Mouse (Mus musculus) heart, embryonic 10.5 days (tissue): ENCODE measurements around the gene Suco. TPM values are rescaled to one million over a fixed set of nuclear protein-coding genes. Genes with fewer than 3 reads are reported as not detected.
A peak's percentile ranks its signal among the peaks of the same experiment; 100 is the strongest.

ENCODE experiments used
- DNase-seq: peaks from one replicate; pipeline ENCODE4 v3.0.0-alpha.2; 2017; ENCODE audit warnings: low spot score
- H3K27ac ChIP-seq: fragments of 300-500 bp; sonication (generic); 2 replicates; pipeline ENCODE4 v1.5.1; 2016; ENCODE audit warnings: mild to moderate bottlenecking
- H3K27me3 ChIP-seq: fragments of 300-500 bp; sonication (generic); 2 replicates; pipeline ENCODE4 v1.6.1; 2016; ENCODE audit warnings: mild to moderate bottlenecking; ENCODE audit not compliant: poor library complexity, insufficient read depth, severe bottlenecking
- H3K36me3 ChIP-seq: fragments of 300-500 bp; sonication (generic); 2 replicates; pipeline ENCODE4 v1.6.1; 2016; ENCODE audit warnings: mild to moderate bottlenecking, moderate library complexity
- H3K4me1 ChIP-seq: fragments of 300-500 bp; sonication (generic); 2 replicates; pipeline ENCODE4 v1.6.1; 2016; ENCODE audit warnings: mild to moderate bottlenecking
- H3K4me3 ChIP-seq: fragments of 300-500 bp; sonication (generic); 2 replicates; pipeline ENCODE4 v1.5.1; 2016; ENCODE audit warnings: mild to moderate bottlenecking, moderate library complexity
- H3K9me3 ChIP-seq: fragments of 300-500 bp; sonication (generic); 2 replicates; pipeline ENCODE4 v1.6.1; 2016; ENCODE audit warnings: mild to moderate bottlenecking, moderate library complexity
- WGBS: fragments of 180-500 bp; shearing (Covaris S2); methylation state at CpG from one replicate; pipeline ENCODE4 v1.1.7; 2016; 5-methylcytosine and 5-hydroxymethylcytosine counted together
- polyA plus RNA-seq: library from polyadenylated mRNA; unstranded; fragments of >200 nt; fragmentation: Nextera tagmentation; extraction: Ambion mirVana; gene quantifications from 2 replicates; pipeline ENCODE4 v1.2.1, GENCODE M21; 2016

Suco gene
- polyA plus RNA-seq, 1 experiment from 2014 or later: 23.4 TPM

GRCm38 (mm10) chr1:161877580-161878142 lies 1.2 kb upstream of the Suco start:
- Histone ChIP-seq H3K36me3 (no peaks in the 10 kb centered on the region), H3K27me3 (no peaks in the 10 kb centered on the region), H3K4me3 (peak overlapping the region; percentile 88), H3K4me1 (peaks cover 18% of the 10 kb centered on the region), H3K9me3 (no peaks in the 10 kb centered on the region), H3K27ac (peak overlapping the region; percentile 95)
- WGBS: 18% methylated on average over 5 of the region's 5 CpGs
- no peak for DNase-seq

- Histone ChIP-seq H3K4me3 (peak overlapping the region; percentile 88), H3K36me3 (no peaks in the 10 kb centered on the region), H3K27me3 (no peaks in the 10 kb centered on the region), H3K9me3 (no peaks in the 10 kb centered on the region), H3K4me1 (peaks cover 18% of the 10 kb centered on the region), H3K27ac (peak overlapping the region; percentile 95)
- DNase-seq: peak; percentile 76
- WGBS: under 1% methylated on average over 34 of the region's 34 CpGs
Observed at GRCm38 (mm10) chr1:161875706-161876552, 553 bp downstream of the Suco start.

- Histone ChIP-seq H3K4me1 (peaks cover 10% of the 10 kb centered on the region), H3K9me3 (no peaks in the 10 kb centered on the region), H3K27ac (no peak overlapping the region), H3K27me3 (no peaks in the 10 kb centered on the region), H3K36me3 (no peaks in the 10 kb centered on the region), H3K4me3 (no peak overlapping the region)
- WGBS: 81% methylated on average over 1 of the region's 1 CpGs
- no peak for DNase-seq
Observed at GRCm38 (mm10) chr1:161869422-161869821, 7.1 kb downstream of the Suco start.

- H3K4me1 ChIP-seq: peaks cover 4% of the 10 kb centered on the region
- no peaks in the 10 kb centered on the region for H3K9me3 ChIP-seq
- H3K36me3 ChIP-seq: no peaks in the 10 kb centered on the region
- H3K27me3 ChIP-seq: no peaks in the 10 kb centered on the region
- no peak for DNase-seq
- H3K27ac ChIP-seq: no peak overlapping the region
- no peak overlapping the region for H3K4me3 ChIP-seq
Observed at GRCm38 (mm10) chr1:161868413-161868812, 8.1 kb downstream of the Suco start.

GRCm38 (mm10) chr1:161863742-161864141 lies 12.7 kb downstream of the Suco start:
- WGBS: 63% methylated on average over 2 of the region's 2 CpGs
- H3K27me3 ChIP-seq: no peaks in the 10 kb centered on the region
- no peak for DNase-seq
- H3K36me3 ChIP-seq: no peaks in the 10 kb centered on the region
- no peak overlapping the region for H3K4me3 ChIP-seq
- H3K27ac ChIP-seq: no peak overlapping the region
- no peaks in the 10 kb centered on the region for H3K9me3 ChIP-seq
- peaks cover 4% of the 10 kb centered on the region for H3K4me1 ChIP-seq

GRCm38 (mm10) chr1:161859248-161859647 lies 17.2 kb downstream of the Suco start:
- Histone ChIP-seq H3K27me3 (no peaks in the 10 kb centered on the region), H3K9me3 (no peaks in the 10 kb centered on the region), H3K4me1 (no peaks in the 10 kb centered on the region), H3K4me3 (no peak overlapping the region), H3K36me3 (peaks cover 30% of the 10 kb centered on the region), H3K27ac (no peak overlapping the region)
- WGBS: 90% methylated on average over 2 of the region's 2 CpGs
- no peak for DNase-seq

GRCm38 (mm10) chr1:161826677-161827076 lies 49.8 kb downstream of the Suco start:
- Histone ChIP-seq H3K27ac (no peak overlapping the region), H3K27me3 (no peaks in the 10 kb centered on the region), H3K4me3 (no peak overlapping the region), H3K36me3 (peaks cover 28% of the 10 kb centered on the region), H3K9me3 (no peaks in the 10 kb centered on the region), H3K4me1 (no peaks in the 10 kb centered on the region)
- WGBS: 97% methylated on average over 2 of the region's 2 CpGs
- DNase-seq: no peak

GRCm38 (mm10) chr1:161809428-161809827 lies 67.1 kb downstream of the Suco start:
- Histone ChIP-seq H3K27me3 (no peaks in the 10 kb centered on the region), H3K4me1 (no peaks in the 10 kb centered on the region), H3K9me3 (no peaks in the 10 kb centered on the region), H3K36me3 (no peaks in the 10 kb centered on the region), H3K4me3 (no peak overlapping the region), H3K27ac (no peak overlapping the region)
- DNase-seq: no peak
- 72% methylated on average over 5 of the region's 5 CpGs for WGBS

- H3K27ac ChIP-seq: no peak overlapping the region
- 66% methylated on average over 6 of the region's 6 CpGs for WGBS
- no peak for DNase-seq
- no peaks in the 10 kb centered on the region for H3K9me3 ChIP-seq
- no peak overlapping the region for H3K4me3 ChIP-seq
- H3K27me3 ChIP-seq: no peaks in the 10 kb centered on the region
- no peaks in the 10 kb centered on the region for H3K36me3 ChIP-seq
- no peaks in the 10 kb centered on the region for H3K4me1 ChIP-seq
Observed at GRCm38 (mm10) chr1:161808980-161809379, 67.5 kb downstream of the Suco start.

GRCm38 (mm10) chr1:161804541-161804971 lies 71.9 kb downstream of the Suco start:
- H3K27me3 ChIP-seq: no peaks in the 10 kb centered on the region
- H3K4me1 ChIP-seq: no peaks in the 10 kb centered on the region
- H3K4me3 ChIP-seq: no peak overlapping the region
- no peaks in the 10 kb centered on the region for H3K36me3 ChIP-seq
- 81% methylated on average over 8 of the region's 8 CpGs for WGBS
- no peak overlapping the region for H3K27ac ChIP-seq
- H3K9me3 ChIP-seq: no peaks in the 10 kb centered on the region
- no peak for DNase-seq

- Histone ChIP-seq H3K36me3 (no peaks in the 10 kb centered on the region), H3K4me3 (no peak overlapping the region), H3K9me3 (no peaks in the 10 kb centered on the region), H3K4me1 (no peaks in the 10 kb centered on the region), H3K27me3 (no peaks in the 10 kb centered on the region), H3K27ac (no peak overlapping the region)
- DNase-seq: no peak
- 69% methylated on average over 2 of the region's 2 CpGs for WGBS
Observed at GRCm38 (mm10) chr1:161801321-161801720, 75.2 kb downstream of the Suco start.

- Histone ChIP-seq H3K4me3 (no peak overlapping the region), H3K9me3 (no peaks in the 10 kb centered on the region), H3K36me3 (no peaks in the 10 kb centered on the region), H3K27me3 (no peaks in the 10 kb centered on the region), H3K27ac (no peak overlapping the region), H3K4me1 (no peaks in the 10 kb centered on the region)
- no peak for DNase-seq
Observed at GRCm38 (mm10) chr1:161800256-161800655, 76.2 kb downstream of the Suco start.

GRCm38 (mm10) chr1:161799791-161800190 lies 76.7 kb downstream of the Suco start:
- DNase-seq: no peak
- H3K9me3 ChIP-seq: no peaks in the 10 kb centered on the region
- no peaks in the 10 kb centered on the region for H3K4me1 ChIP-seq
- H3K4me3 ChIP-seq: no peak overlapping the region
- no peaks in the 10 kb centered on the region for H3K36me3 ChIP-seq
- H3K27me3 ChIP-seq: no peaks in the 10 kb centered on the region
- no peak overlapping the region for H3K27ac ChIP-seq
